Mouse (Mus musculus) embryonic facial prominence, embryonic 13.5 days (tissue): ENCODE data around the gene Dph6. TPM values are rescaled to one million over a fixed set of nuclear protein-coding genes. Genes with fewer than 3 reads are reported as not detected.
"Not testable (repeated sequence)": the region's sequence is repeated elsewhere in the genome, so short reads cannot be mapped to it uniquely, and the experiment has no call there.

Experiments used
- ATAC-seq: fragments of 200-750 bp; cut with Nextera tagmentation; 2 replicates; pipeline ENCODE4 v1.8.0; 2017; ENCODE audit warnings: low read depth; ENCODE audit not compliant: insufficient number of reproducible peaks, insufficient read depth, low FRiP score, low TSS enrichment
- H3K27ac ChIP-seq: fragments of 300-500 bp; sonication (generic); 2 replicates; pipeline ENCODE4 v1.5.1; 2015; ENCODE audit warnings: moderate library complexity, mild to moderate bottlenecking, inconsistent platforms
- H3K27me3 ChIP-seq: fragments of 300-500 bp; sonication (generic); 2 replicates; pipeline ENCODE4 v1.6.1; 2015; ENCODE audit warnings: mild to moderate bottlenecking, inconsistent platforms
- H3K36me3 ChIP-seq: fragments of 300-500 bp; sonication (generic); 2 replicates; pipeline ENCODE4 v1.6.1; 2015; ENCODE audit warnings: mild to moderate bottlenecking, inconsistent platforms
- H3K4me1 ChIP-seq: fragments of 300-500 bp; sonication (generic); 2 replicates; pipeline ENCODE4 v1.6.1; 2015; ENCODE audit warnings: inconsistent platforms
- H3K4me2 ChIP-seq: fragments of 300-500 bp; sonication (generic); 2 replicates; pipeline ENCODE4 v1.6.1; 2015; ENCODE audit warnings: moderate library complexity, mild to moderate bottlenecking, inconsistent platforms
- H3K4me3 ChIP-seq: fragments of 300-500 bp; sonication (generic); 2 replicates; pipeline ENCODE4 v1.5.1; 2015; ENCODE audit warnings: mild to moderate bottlenecking, inconsistent platforms
- H3K9ac ChIP-seq: fragments of 300-500 bp; sonication (generic); 2 replicates; pipeline ENCODE4 v1.6.1; 2015; ENCODE audit warnings: mild to moderate bottlenecking, inconsistent platforms
- H3K9me3 ChIP-seq: fragments of 300-500 bp; sonication (generic); 2 replicates; pipeline ENCODE4 v1.6.1; 2016; ENCODE audit warnings: inconsistent platforms
- WGBS: fragments of 180-500 bp; shearing (Covaris S2); methylation state at CpG from one replicate; pipeline ENCODE4 v1.1.7; 2015; ENCODE audit warnings: mixed read lengths; 5-methylcytosine and 5-hydroxymethylcytosine counted together
- polyA plus RNA-seq: library from polyadenylated mRNA; unstranded; fragments of >200 nt; fragmentation: Nextera tagmentation; extraction: Ambion mirVana; gene quantifications from 2 replicates; pipeline ENCODE4 v1.2.1, GENCODE M21; 2015

Dph6 gene
- polyA plus RNA-seq, 1 experiment from 2014 or later, result 31.7 TPM

- ATAC-seq, result no peak
- Histone ChIP-seq H3K4me2 (no peak overlapping the region), H3K36me3 (no peaks in the 10 kb centered on the region), H3K9ac (no peak overlapping the region), H3K9me3 (no peaks in the 10 kb centered on the region), H3K27ac (no peak overlapping the region), H3K4me3 (no peak overlapping the region), H3K27me3 (no peaks in the 10 kb centered on the region), H3K4me1 (peaks cover 3% of the 10 kb centered on the region)
- 39% methylated on average over 5 of the region's 5 CpGs for WGBS
Observed at GRCm38 (mm10) chr2:114621781-114622549, 32.8 kb downstream of the Dph6 start.

DNA sequence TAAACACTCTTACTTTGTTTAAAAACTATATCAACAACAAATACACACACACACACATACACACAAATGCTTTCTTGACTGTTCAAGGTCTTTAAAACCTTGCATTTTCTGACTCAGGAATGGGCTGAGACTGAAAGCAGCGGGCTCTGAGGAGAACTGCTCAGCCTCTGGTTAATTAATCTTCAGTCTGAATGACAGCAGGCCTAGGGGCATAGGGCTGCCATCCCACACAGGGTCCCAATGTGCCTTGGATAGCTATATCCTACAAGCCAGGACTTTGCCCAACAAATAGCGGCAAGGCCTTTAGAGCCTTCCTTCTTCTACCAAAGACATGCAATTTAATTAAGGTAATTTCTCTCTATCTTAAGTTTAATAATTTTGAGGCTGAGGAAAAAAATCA is 43.2 kb downstream of the Dph6 start:
- 32% methylated on average over 2 of the region's 2 CpGs for WGBS

GRCm38 (mm10) chr2:114610110-114610509 is 44.7 kb downstream of the Dph6 start:
- Histone ChIP-seq H3K36me3 (no peaks in the 10 kb centered on the region), H3K9me3 (no peaks in the 10 kb centered on the region), H3K4me1 (0 out of 2 replicates have a peak, but pooled peaks cover 2% of the 10 kb centered on the region), H3K4me3 (no peak overlapping the region), H3K4me2 (no peak overlapping the region), H3K27ac (no peak overlapping the region), H3K27me3 (no peaks in the 10 kb centered on the region), H3K9ac (no peak overlapping the region)
- 15% methylated on average over 2 of the region's 2 CpGs for WGBS
- ATAC-seq, result no peak

More for the DNA sequence above, 43.2 kb downstream of the Dph6 start:
- no peaks in the 10 kb centered on the region for H3K36me3 ChIP-seq
- H3K27ac ChIP-seq, result no peak overlapping the region
- H3K27me3 ChIP-seq, result no peaks in the 10 kb centered on the region
- no peak for ATAC-seq
- no peaks in the 10 kb centered on the region for H3K9me3 ChIP-seq
- no peak overlapping the region for H3K9ac ChIP-seq
- H3K4me2 ChIP-seq, result no peak overlapping the region
- H3K4me3 ChIP-seq, result no peak overlapping the region
- H3K4me1 ChIP-seq, result 0 out of 2 replicates have a peak, but pooled peaks cover 2% of the 10 kb centered on the region

DNA sequence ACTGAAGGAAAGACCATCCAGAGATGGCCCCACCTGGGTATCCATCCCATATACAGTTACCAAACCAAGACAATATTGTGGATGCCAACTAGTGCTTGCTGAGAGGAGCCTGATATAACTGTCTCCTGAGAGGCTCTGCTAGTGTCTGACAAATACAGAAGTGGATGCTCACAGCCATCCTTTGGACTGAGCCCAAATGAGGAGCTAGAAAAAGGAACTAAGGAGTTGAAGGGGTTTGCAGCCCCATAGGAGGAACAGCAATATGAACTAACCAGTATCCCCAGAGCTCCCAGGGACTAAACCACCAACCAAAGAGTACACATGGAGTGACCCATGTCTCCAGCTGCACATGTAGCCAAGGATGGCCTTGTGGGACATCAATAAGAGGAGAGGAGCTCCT is 49.6 kb downstream of the Dph6 start:
- not testable (repeated sequence) for H3K4me1 ChIP-seq, H3K9ac ChIP-seq, H3K27me3 ChIP-seq, H3K4me2 ChIP-seq, H3K4me3 ChIP-seq, H3K9me3 ChIP-seq, H3K27ac ChIP-seq, H3K36me3 ChIP-seq, ATAC-seq

DNA sequence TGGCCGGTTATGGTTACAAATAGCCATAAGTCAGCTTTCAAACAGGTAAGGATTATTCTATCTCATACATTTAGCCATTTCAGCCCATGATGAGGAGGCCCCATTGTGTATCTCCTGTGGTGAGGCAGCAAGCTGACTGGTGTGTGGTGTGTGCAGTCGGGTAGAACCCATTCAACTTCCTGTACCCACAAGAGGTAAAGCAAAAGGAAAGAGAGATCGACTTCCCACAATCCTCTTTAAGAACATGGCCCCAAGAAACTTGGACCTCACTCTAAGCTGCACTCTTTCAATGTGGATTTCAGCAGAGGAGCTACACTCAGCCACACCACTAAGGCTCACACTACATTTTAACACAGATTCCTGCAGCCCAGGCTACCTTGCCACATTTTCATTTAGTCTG is 53.6 kb downstream of the Dph6 start:
- H3K9ac ChIP-seq, result no peak overlapping the region
- no peaks in the 10 kb centered on the region for H3K4me1 ChIP-seq
- H3K27me3 ChIP-seq, result no peaks in the 10 kb centered on the region
- H3K36me3 ChIP-seq, result no peaks in the 10 kb centered on the region
- 85% methylated on average over 3 of the region's 3 CpGs for WGBS
- H3K4me3 ChIP-seq, result no peak overlapping the region
- H3K9me3 ChIP-seq, result no peaks in the 10 kb centered on the region
- H3K27ac ChIP-seq, result no peak overlapping the region
- ATAC-seq, result no peak
- no peak overlapping the region for H3K4me2 ChIP-seq

DNA sequence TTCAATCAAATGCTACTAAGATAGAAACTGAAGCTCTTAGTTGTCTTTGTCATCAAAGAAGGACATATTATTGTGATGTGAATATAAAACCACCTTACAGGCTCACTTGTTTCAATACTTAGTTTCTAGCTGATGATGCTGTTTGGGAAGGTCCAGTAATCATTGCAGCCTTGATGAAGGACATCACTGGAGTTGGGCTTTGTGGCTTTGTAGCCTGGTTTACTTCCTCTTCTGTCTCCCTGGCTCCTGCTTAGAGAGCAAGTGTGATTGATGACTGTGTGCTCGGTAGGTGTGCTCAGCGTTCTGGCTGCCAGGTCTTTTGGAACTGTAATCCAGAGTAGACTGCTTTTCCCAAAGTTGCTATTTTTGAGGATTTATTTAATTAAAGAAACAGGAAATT is 55.0 kb downstream of the Dph6 start:
- no peaks in the 10 kb centered on the region for H3K4me1 ChIP-seq
- no peak overlapping the region for H3K4me3 ChIP-seq
- H3K27ac ChIP-seq, result no peak overlapping the region
- no peaks in the 10 kb centered on the region for H3K9me3 ChIP-seq
- no peaks in the 10 kb centered on the region for H3K36me3 ChIP-seq
- no peaks in the 10 kb centered on the region for H3K27me3 ChIP-seq
- WGBS, result 65% methylated on average over 2 of the region's 2 CpGs
- H3K9ac ChIP-seq, result no peak overlapping the region
- ATAC-seq, result no peak
- no peak overlapping the region for H3K4me2 ChIP-seq

DNA sequence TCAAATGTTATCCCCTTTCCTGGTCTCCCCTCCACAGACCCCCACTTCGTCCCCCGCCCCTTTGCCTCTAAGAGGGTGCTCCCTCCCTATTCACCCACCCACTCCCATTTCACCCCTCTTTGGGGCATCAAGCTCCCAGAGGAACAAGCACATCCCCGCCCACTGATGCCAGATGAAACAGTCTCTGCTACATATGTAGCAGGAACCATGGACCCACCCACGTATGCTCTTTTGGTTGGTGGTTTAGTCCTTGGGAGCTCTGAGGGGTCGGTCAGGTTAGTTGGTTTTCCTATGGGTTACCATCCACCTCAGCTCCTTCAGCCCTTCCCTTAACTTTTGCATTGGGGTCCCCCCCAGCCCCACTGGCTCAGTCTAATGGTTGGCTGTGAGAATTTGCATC is 61.4 kb downstream of the Dph6 start:
- H3K9me3 ChIP-seq, result no peaks in the 10 kb centered on the region

GRCm38 (mm10) chr2:114580714-114581113 is 74.0 kb downstream of the Dph6 start:
- no peak for ATAC-seq
- 51% methylated on average over 2 of the region's 2 CpGs for WGBS
- no peak overlapping the region for H3K4me3 ChIP-seq
- no peak overlapping the region for H3K27ac ChIP-seq
- H3K9ac ChIP-seq, result no peak overlapping the region
- H3K27me3 ChIP-seq, result no peaks in the 10 kb centered on the region
- H3K4me2 ChIP-seq, result no peak overlapping the region
- no peaks in the 10 kb centered on the region for H3K4me1 ChIP-seq
- H3K36me3 ChIP-seq, result no peaks in the 10 kb centered on the region
- H3K9me3 ChIP-seq, result no peaks in the 10 kb centered on the region

More for the DNA sequence above, 61.4 kb downstream of the Dph6 start:
- H3K27me3 ChIP-seq, result no peaks in the 10 kb centered on the region
- H3K4me3 ChIP-seq, result no peak overlapping the region
- H3K4me1 ChIP-seq, result no peaks in the 10 kb centered on the region
- no peak overlapping the region for H3K4me2 ChIP-seq
- no peaks in the 10 kb centered on the region for H3K36me3 ChIP-seq
- H3K9ac ChIP-seq, result no peak overlapping the region
- 89% methylated on average over 5 of the region's 5 CpGs for WGBS
- no peak for ATAC-seq
- H3K27ac ChIP-seq, result no peak overlapping the region

DNA sequence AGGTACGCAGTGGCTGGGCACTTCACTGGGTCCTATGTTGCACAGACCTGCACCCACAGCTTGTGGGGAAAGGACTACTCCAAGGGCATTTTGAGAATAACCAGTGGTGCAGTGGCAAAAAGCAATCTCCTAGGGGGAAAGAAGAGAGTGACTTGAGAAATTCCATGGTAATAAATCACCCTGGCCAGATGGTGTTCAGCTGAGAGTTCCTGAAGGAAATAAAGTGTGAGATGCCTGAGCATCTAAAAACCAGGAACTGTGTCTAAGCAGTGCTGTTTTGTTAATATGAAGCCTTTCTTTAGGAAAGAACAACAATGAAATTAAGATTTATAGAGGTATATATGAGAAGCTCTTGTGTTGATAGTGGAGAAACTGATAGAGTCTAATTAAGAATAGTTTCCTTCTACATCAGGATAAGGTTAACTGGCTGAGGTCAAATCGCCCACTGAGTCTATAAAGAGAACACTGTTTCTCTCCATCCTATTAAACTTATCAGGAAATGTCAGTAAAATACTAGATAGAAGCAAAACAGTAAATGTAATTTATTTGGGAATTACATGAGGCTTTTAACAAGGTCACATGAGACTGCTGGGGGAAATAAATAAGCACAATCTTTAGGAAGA is 111.7 kb downstream of the Dph6 start:
- Histone ChIP-seq H3K27ac (no peak overlapping the region), H3K27me3 (no peaks in the 10 kb centered on the region), H3K9me3 (no peaks in the 10 kb centered on the region), H3K4me3 (no peak overlapping the region), H3K36me3 (no peaks in the 10 kb centered on the region), H3K9ac (no peak overlapping the region), H3K4me1 (no peaks in the 10 kb centered on the region), H3K4me2 (no peak overlapping the region)
- WGBS, result 88% methylated on average over 2 of the region's 2 CpGs
- no peak for ATAC-seq

DNA sequence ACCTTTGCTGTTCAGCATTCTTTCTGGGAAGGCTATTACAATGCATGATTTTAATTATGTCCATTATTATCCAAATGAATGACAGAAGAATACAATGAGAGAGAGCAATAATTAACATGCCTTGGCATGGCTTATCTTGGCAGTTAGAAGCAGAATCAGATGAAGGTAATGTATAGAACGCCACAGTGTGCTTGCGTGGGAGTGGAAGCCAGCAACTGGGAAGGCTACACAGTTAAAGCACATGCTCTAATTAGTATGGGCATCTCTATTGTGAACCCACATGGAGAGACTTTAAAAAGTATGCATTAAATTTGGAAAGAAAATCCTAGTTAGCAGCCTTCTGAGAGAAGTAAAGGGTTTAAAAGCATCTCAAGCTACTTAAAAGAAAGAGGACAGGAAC is 112.4 kb downstream of the Dph6 start:
- no peak overlapping the region for H3K9ac ChIP-seq
- no peak overlapping the region for H3K27ac ChIP-seq
- no peak for ATAC-seq
- H3K4me3 ChIP-seq, result no peak overlapping the region
- H3K9me3 ChIP-seq, result no peaks in the 10 kb centered on the region
- no peak overlapping the region for H3K4me2 ChIP-seq
- 75% methylated on average over 2 of the region's 2 CpGs for WGBS
- no peaks in the 10 kb centered on the region for H3K36me3 ChIP-seq
- H3K4me1 ChIP-seq, result no peaks in the 10 kb centered on the region
- H3K27me3 ChIP-seq, result no peaks in the 10 kb centered on the region

- Histone ChIP-seq H3K9me3 (no peaks in the 10 kb centered on the region), H3K36me3 (no peaks in the 10 kb centered on the region), H3K4me1 (no peaks in the 10 kb centered on the region), H3K4me3 (no peak overlapping the region), H3K27me3 (no peaks in the 10 kb centered on the region), H3K9ac (no peak overlapping the region), H3K27ac (no peak overlapping the region), H3K4me2 (no peak overlapping the region)
- ATAC-seq, result no peak
- 92% methylated on average over 6 of the region's 6 CpGs for WGBS
Observed at GRCm38 (mm10) chr2:114540416-114540815, 114.3 kb downstream of the Dph6 start.

DNA sequence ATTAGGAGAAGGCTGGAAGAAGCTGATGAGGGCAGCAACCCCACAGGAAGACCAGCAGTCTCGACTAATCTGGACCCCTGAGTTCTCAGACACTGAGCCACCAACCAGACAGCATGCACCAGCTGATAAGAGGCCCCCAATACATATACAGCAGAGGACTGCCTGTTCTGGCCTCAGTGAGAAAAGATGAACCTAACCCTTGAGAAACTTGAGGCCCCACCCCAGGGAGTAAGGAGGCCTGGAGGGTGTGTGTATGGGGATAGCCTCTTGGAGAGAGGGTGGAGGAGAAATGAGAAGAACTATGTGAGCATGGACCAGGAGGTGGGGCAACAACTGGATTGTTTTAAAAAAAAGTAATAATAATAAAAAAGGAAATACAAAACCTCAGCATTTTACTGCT is 118.7 kb downstream of the Dph6 start:
- Histone ChIP-seq H3K36me3 (no peaks in the 10 kb centered on the region), H3K9ac (no peak overlapping the region), H3K9me3 (no peaks in the 10 kb centered on the region), H3K4me1 (no peaks in the 10 kb centered on the region), H3K27me3 (no peaks in the 10 kb centered on the region), H3K4me2 (no peak overlapping the region), H3K27ac (no peak overlapping the region), H3K4me3 (no peak overlapping the region)
- no peak for ATAC-seq
- WGBS, result 48% methylated on average over 1 of the region's 1 CpGs
